Mouse (Mus musculus) kidney, postnatal 36 days (tissue): ENCODE results near the gene Arl8a.
A peak's percentile ranks its signal among the peaks of the same experiment; 100 is the strongest.
"Not testable (repeated sequence)": the region's sequence is repeated elsewhere in the genome, so short reads cannot be mapped to it uniquely, and the experiment has no call there.

Experiments
- DNase-seq, 2 experiments: peaks; one replicate each; pipeline ENCODE4 v3.0.0; 2021 to 2022; ENCODE audit warnings: mixed read lengths in 2 of 2

The Arl8a gene

DNA sequence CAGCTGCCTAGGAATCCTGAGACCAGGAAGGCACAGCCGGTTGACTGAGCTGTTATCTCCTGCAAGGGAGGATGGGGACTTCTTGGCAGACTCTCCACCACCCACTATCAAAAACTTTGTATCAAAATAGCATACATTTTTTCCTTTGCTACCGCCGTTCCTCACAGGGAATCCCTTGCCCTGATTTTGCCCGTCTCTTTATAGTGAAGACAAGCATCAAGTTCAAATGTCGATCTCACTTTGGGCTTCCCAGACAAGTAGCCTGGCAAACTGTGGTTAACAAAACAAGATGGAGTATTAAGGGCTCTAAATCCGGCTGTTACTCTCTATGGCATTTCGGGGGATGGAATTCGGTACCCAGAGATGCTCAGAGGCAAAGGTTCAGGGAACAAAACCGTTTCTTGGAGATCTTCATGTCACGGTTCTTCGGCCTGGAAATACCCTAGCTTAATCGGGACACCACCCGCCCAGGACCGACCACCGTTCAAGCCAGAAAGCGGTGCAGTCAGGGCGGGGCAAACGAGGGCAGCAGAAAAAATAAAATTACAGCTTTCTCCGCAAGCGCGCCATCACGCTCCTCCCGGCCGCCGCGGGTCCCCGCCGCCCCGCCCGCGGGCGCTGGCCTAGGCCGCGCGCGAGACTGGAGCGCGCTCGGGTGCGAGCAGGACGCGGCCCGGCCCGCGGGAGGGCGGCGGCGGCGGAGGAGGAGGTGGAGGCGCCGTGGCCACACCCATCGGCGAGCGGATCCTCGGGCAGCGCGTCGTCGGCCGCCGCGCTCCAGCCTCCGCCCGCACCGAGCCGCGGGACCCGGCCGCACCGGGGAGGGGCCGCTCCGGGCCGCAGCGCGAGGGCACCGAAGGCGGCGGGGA is at the start of gene Arl8a:
Gene Arl8a, plus strand, starts transcription at position 748 of the 869 bp plus-strand sequence.
- DNase-seq, result peak; percentile 88 to 94

DNA sequence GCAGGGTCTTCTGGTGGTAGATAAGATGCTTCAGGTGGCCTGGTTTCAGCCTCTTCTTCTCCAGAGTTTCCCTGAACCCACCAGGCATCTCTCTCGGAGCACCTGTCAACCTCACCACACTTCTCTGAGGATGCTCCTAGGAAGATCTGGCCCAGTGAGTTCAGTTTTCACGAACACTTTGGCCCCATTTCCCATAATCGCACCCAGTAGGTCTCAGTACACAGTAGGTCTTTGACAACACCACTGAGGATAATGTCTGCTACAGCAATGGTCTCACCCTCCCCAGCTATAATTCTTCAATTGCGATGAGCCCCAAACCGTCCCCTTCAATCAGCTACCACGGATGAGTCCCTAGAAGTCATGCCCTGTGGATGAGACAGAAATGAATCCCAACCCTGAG is 49.2 kb upstream of the Arl8a start:
- no peak for DNase-seq

DNA sequence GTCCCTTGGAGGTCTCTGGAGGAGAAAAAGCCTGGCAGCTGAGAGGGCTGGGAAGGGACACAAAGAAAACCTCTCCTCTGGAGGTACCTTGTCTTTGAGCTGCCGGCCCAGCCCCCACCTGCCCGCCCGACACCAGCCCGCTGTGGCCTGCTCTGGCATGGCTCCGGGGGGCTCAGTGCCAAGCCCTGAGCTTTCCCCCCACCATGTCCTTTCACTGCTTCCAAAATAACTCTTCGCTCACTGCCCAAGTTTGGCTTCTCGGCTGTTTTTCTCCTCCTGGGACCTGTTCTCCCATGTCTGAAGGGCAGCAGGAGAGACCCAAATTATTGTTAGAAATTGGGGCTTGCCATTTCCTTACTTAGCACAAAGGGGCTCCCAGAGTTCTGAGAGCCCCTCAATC is 48.2 kb upstream of the Arl8a start:
- no peak for DNase-seq

DNA sequence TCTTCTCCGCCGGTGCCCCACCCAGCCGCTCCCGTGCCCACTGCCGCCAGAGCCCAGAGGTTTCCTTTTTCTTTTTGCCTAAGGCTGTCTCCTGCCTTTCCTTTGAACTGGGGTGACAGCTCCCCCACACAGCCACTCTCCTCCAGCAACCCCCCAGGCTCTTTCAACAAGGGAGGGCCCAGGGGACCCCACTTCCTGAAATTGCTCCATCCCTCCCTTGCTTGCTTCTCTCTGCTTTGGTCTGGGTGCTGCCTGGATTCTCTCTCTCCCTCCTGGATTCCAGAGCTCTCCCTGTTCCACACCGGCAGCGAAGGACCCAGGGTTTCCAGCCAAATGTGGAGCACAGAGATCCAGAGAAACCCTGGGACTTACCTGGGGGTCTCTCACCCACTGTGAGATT is 46.2 kb upstream of the Arl8a start:
- DNase-seq, result no peak

DNA sequence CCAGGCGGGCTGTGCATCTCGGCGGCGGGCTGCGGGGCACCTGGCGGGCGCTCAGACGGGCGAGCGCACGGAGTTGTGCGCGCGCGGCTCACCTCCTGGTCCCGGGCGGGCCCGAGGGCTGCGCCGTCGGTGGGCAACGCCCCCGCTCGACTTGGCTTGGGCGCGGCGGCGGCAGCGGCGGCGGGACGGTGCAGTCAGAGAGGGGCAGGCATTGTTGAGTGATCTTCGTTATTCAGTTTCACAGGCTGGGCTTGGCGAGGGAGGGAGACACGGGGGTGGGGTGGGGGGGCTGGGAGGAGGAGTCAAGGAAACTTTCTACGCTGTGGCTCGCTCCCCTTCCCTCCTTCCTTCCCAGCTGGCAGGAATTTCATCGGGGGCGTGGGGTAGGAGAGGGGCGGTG is 41.5 kb upstream of the Arl8a start, which contains the start of gene Lgr6:
Gene Lgr6, minus strand, starts transcription at position 153 of the 400 bp plus-strand sequence.
- DNase-seq, result peak in 1 of 2 experiments; percentile 22

DNA sequence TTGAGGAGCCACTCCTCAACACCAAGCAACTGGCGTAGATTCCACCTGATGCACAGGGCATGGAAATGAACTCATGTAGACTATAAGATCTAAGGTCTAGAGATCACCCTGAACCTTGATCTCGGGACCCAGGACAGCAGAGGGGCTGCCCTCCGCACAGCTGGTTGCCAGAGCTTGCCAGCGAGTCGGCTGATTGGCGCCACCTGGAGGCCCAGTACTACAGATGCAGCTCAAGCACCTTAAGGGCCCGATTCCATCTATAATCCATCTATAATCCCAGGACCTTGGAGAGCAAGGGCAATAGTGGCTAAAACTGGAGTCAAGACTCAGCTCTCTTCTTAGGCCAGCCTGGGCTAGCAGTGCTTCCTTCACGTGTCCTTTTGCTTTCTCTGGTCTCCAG is 40.7 kb upstream of the Arl8a start:
- DNase-seq, result peak; percentile 65 to 91

DNA sequence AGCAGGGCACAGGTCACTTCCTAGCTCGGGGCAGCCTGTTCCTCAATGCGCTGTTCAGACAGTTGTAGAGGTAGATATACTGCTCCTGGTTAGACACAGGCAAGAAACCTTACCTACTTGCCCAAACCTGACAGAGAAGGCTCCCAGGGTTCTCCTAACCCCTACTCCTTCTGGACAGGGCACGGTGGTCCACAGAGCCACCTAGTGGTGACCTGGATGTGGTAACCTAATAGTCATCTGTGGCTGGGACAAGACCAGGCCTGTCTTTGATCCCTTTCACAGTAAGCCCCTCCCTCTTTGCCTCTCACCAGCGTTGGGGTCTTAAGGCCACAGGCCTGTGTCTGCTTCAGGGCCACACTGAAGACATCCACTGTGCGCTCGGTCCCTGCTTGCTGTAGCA is 38.0 kb upstream of the Arl8a start:
- DNase-seq, result peak in 1 of 2 experiments; percentile 68

DNA sequence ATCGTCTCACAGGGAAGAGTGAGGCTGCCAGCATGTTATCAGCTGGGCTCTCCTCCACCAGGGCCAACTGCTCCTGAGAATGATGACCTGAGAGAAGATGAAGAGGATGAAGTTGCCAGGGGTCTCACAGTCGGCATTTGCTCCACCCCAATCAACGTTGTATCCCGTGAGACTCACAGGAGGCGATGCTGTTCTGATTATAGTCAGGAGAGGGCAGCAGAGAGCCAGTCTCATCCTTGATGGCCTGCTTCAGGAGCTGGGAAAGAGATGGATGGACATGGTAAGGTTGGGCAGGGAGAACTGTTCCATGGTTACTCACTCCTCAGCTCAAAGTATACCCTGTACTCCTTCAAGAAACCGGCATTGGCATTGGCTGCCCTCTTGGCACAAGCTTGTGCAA is 36.5 kb upstream of the Arl8a start:
- DNase-seq, result peak; percentile 58 to 89

DNA sequence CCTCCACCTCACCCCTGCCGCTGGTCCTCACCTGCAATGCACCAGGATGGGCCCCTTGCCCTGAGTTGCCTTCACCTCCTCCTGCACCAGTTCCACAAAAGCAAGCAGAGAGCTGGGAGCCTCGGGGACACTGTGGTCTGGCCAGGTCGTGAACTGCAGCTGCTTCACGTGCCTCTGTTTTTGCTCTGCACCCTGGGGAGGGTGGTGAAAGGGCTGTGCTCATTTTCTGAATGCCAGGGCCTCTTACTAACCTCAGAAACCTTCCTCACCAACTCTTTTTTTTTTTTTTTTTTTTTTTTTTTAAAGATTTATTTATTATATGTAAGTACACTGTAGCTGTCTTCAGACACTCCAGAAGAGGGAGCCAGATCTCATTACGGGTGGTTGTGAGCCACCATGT is 35.4 kb upstream of the Arl8a start:
- not testable (repeated sequence) for DNase-seq

DNA sequence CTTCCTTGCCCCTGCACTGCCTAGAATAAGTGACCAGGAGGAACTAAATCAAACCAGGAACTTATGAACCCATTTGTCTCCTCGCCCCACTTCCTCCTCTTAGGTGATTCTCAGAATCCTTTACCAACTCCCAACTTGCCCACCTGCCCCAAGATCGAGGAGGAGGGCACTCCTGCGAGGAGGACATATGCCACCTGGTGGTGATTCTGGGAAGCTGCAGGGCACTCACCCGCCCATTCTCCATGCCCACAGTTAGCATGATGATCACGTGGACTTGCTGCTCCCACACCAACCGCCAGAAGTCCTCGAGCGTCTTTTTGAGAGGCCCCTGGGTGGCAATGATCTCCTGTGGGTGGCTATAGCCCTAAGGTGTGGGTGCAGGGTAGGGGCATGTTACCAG is 34.0 kb upstream of the Arl8a start:
- peak; percentile 29 to 60 for DNase-seq

DNA sequence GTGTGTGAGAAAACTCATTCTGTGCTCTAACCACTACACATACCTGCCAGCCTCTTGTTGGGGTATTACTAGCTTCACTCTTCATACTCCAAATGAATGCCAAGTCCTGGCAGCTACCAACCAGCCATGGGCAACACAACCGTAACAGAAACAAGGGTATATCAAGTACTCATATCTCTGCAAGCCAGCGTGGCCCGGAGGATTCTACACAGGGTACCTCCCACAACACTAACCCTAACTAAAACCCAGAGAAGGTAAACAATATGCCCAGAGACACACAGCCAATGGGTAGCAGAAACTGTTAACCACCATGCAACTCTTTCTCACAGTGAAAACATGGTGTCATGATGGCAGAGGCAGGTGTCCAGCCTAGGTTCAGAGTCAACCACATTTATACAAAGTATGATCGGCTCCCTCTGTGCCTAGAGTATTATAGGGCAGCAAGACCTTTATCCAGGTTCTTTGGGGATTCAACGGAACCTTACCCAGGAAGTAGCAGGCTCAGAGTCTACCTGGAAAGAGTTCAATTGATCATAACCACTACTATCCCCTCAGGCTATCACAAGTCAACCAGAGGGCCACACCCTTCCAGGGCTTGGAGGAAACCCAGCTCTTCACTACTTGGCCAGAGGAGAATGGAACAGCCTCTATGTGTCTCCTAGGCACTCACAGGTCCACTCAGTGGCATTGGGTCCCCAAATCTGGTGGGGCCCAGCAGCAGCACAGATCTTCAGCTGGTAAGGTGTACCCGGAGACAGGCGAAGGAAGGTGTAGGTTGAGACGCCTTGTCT is 21.9 kb upstream of the Arl8a start:
- no peak for DNase-seq

DNA sequence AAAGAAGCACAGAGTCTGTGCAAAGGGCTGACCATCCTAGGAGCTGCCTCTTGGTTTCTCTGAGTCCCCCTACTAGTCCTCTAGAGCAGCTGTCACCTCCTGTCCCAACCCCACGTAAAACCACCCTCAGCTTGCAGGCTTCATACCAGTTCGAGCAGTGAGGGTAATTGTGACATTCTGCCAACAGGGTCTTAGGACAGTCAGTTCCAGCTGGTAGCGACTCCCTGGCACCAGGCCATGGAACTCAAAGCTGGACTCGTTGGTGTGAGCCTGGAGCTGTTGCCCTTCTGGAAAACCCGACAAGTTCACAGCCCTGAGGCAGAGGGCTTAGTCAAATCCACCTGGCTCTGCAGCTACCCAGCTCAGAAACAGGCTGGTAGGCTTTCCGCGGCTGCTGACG is 20.6 kb upstream of the Arl8a start:
- peak; percentile 62 to 68 for DNase-seq

DNA sequence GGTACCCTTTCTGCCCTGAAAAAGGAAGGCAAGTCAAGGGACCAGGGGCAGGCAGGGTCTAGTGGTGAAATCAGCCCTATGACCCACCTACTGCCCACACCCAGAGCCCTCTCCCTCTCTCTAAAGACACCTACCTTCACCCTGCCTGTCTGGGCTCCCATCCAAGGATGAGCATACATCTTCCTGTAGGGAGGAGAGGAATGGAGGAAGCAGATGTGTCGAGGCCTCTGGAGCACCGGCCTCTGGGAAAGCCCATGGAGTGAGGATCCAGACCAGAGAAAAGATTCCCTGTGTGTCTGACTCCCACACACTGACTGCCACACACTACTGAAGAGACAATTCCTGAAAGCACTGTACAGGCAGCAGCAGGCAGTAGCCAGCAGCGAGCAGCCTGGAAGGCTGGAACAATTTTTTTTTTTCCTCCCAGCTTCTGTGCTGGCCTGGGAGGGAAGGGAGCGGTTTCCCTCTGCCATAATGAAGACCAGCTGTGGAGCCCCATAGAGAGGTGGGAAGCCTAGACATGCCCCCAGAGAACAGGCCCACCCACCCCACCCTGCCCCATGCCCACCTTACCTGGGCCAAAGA is 20.1 kb upstream of the Arl8a start:
- no peak for DNase-seq

DNA sequence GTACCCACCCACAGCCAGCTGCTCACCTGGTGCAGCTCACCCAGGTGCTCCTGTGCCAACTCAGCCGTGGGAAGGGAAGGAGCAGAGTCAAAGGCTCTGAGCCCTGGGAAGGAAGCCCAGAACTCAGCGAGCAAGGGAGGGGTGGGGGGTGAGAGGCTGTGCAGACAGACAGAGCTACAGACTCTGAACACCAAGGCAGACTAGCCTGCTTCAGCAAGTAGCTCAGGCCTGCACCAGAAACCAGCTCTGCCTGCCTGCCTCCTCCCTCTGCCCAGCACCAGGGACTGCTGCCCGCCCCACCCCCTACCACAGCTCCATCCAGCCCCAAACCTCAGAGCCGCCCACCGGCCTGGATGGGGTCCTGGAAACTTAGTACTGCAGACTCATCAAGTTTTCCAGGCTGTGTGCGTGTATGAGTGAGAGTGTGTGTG is 18.6 kb upstream of the Arl8a start:
- peak in 1 of 2 experiments; percentile 40 for DNase-seq

DNA sequence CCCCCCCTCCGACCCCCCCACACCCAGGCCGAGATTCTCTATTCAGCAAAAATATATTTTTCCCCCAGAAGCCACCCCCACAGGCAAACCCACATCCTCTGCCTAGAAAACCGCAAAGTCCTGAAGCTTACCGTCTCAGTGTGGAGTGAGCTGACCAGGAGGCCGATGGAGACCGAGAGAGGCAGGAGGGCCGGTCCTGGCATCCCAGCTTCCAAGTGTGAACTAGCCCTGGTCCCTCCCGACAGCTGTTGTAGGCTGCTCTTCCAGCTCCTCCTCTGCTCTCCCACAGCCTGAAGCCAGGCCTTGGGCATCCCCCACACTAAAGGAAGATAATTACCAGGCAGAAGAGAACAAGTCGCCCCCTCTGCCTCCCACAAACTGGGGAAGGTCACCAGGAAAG is 17.6 kb upstream of the Arl8a start:
- no peak for DNase-seq

DNA sequence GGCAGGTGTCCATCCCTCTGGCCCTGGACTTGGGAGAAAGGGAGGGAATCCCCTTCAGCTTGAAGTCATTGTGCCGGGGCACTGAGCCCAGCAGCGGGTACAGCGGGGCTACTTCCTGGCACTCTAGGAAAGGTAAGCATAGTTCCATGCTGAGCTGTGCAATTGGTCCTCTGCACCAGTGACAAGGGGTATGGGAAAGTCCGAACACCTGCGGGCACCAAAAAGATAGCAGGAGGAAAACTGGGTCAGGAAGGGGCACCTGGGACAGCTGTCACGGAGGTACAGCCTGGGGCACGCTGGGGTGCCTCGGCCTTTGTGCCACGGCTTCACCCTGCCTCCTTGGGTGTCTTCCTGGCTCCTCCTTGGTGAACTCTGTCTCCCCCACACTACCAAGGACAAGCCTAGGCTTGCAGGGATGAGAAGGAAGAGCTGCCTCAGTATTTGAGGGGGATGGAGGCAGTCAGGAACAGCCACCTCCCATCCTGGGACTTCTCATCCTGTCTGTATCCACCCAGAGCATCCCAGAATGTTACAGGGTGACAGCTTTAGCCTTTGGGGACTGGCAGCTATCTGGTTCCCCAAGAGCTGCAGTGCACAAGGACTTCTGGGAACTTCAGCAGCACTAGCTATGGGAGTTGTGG is 17.0 kb upstream of the Arl8a start:
- no peak for DNase-seq

DNA sequence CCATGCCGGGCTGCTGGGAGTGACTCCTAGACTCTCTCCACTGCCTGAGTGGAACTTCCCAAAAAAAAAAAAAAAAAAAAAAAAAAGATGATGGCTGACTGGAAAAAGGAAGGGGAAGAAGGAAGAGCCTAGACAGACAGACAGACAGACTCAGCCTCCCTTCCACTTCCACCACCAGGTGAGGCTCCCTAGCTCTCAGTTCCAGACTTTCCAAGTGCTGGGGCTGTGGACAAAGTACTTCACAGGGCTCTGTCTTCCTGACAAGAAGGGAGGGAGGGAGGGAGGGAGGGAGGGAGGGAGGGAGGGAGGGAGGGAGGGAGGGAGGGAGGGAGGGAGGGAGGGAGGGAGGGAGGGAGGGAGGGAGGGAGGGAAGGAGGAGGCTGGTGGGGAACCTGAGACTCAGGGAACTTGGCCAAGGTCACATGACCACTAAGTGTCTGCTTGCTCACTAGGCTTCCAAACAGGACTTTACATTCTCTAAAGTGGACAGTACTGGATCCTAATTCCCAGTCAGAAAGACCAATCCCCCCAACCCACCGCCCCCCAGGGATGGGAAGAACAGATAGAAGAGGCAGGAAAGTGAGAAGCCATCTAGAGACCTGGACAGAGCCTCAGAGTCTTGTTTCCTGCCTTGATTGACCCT is 16.1 kb upstream of the Arl8a start:
- DNase-seq, result peak in 1 of 2 experiments; percentile 50

DNA sequence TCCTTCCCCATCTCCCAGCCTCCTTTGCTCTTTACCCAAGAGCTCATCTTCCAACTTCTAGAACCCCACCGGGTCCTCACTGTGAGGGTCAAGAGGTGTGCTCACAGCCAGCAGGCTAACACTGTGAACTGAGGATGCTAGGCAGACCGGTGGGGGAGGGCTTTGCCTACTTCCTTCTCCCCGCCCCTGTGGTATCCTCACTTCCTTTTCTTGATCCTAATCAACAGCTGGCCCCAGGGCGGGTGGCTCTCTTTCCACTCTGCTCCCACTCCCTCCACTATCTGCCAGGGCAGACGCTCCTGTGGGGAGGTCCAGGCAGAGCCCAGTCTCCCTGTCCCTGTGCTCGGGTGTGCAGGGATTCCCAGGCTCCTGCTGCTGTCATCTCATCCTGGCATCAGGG is 15.6 kb upstream of the Arl8a start:
- DNase-seq, result peak; percentile 38 to 54

DNA sequence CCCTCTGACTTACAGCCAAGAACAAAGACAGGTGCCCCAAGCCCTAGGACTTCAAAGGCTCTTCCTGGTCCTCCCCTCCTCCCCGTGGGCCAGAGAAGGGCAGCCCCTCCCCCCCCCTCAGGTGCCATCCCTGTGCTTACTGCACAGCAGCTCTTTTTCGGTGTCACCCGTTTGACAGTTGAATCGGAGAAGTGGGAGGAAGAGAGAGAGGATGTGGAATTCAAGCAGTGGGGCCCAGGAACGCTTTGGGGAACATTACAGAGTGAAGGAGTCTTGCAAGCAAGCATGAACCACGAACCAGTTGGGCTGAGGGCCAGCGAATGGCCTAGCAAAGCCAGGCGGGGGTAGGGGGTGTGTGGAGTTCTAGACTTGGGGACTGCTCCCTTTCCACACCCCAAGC is 15.1 kb upstream of the Arl8a start:
- DNase-seq, result no peak

DNA sequence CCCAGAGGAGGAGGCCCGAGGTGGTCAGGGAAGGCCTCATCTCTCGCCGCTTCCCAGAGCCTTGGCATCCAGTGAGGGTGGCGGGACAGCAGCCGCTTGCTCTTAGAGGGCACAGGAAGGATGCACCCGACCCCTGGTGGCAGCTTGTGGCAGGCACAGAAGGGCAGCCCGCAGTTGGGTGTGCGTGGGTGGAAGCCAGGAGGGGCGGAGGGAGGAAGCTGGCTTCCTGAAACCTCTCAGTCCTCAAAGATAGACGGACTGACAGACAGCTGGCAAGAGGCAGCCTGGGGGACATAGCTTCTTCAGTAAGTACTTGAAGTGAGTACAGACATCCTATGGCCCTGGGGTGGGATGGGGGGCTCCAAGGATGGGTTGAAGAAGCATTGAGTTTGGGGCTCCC is 14.2 kb upstream of the Arl8a start, which contains the start of gene Ptpn7:
Gene Ptpn7, plus strand, starts transcription at position 228 of the 400 bp plus-strand sequence.
- peak; percentile 61 to 84 for DNase-seq

DNA sequence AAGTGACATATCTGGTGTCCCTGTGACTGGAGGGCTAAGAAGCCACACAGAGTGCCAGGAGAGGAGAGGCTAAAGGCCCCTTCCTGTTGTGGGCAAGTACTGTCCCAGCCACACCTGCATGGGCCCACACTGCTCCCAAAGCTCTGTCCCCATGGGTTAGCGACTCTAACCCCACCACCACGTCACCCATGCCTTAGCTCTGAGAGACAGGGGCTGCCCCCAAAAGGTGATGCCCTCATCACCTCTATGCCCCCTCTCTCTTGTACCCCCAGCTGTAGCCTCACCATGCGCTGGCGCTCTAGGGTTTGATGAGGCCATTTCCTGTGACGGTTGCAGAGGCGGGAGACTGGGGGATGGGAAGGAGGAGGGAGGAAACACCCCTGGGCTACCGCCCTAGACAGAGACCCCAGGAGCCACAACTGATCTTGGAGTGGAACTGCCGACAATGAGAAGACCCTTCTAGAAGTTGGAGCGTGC is 13.7 kb upstream of the Arl8a start:
- DNase-seq, result no peak
